Mouse (Mus musculus): ENCODE results near the gene Ccser2. TPM values are rescaled to one million over a fixed set of nuclear protein-coding genes. Genes with fewer than 3 reads are reported as not detected.

The Ccser2 gene
- polyA plus RNA-seq, 1 experiment from 2014 or later = 40.1 TPM

DNA sequence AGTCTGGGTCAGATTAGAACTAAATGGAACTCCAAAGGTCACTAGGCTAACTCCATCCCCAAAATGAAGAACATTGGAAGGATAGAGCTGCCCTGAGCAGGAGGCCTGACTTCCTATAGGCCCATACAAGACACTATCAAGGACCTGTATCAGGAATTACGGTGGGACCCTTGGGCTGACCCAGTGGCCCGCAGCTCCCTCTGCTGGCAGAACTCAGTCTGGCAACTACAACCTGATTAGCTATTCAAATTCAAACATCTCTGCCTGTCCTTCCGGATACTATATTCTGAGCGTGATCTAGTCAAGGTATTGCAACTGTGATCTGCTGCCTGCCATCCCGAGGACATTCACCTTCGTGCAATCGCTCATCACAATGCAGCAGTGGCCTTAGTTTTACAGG is 106.2 kb downstream of the Ccser2 start:
- H3K9me3 ChIP-seq = no peaks in the 10 kb centered on the region
- ATAC-seq (ENCODE audit: insufficient number of reproducible peaks, low FRiP score, low TSS enrichment, low read depth) = no peak
- no peaks in the 10 kb centered on the region for H3K36me3 ChIP-seq
- no peak overlapping the region for H3K9ac ChIP-seq
- 32% methylated on average over 7 of the region's 7 CpGs for WGBS
- no peak overlapping the region for H3K4me3 ChIP-seq
- H3K4me1 ChIP-seq = 0 out of 2 replicates have a peak, but pooled peaks cover 2% of the 10 kb centered on the region
- H3K4me2 ChIP-seq = no peak overlapping the region
- H3K27ac ChIP-seq = no peak overlapping the region
- no peaks in the 10 kb centered on the region for H3K27me3 ChIP-seq

- Histone ChIP-seq H3K36me3 (no peaks in the 10 kb centered on the region), H3K4me3 (no peak overlapping the region), H3K27ac (no peak overlapping the region), H3K9me3 (no peaks in the 10 kb centered on the region), H3K4me2 (no peak overlapping the region), H3K4me1 (0 out of 2 replicates have a peak, but pooled peaks cover 1% of the 10 kb centered on the region), H3K9ac (no peak overlapping the region), H3K27me3 (no peaks in the 10 kb centered on the region)
- 61% methylated on average over 4 of the region's 4 CpGs for WGBS
- ATAC-seq (ENCODE audit: insufficient number of reproducible peaks, low FRiP score, low TSS enrichment, low read depth) = no peak
These were observed 109.6 kb downstream of the Ccser2 start for GRCm38 (mm10) chr14:36858932-36859331.

GRCm38 (mm10) chr14:36852972-36853371 is 115.6 kb downstream of the Ccser2 start:
- H3K9me3 ChIP-seq = no peaks in the 10 kb centered on the region
- no peaks in the 10 kb centered on the region for H3K36me3 ChIP-seq
- H3K27me3 ChIP-seq = no peaks in the 10 kb centered on the region
- H3K9ac ChIP-seq = no peak overlapping the region
- no peak overlapping the region for H3K27ac ChIP-seq
- no peak overlapping the region for H3K4me3 ChIP-seq
- ATAC-seq (ENCODE audit: insufficient number of reproducible peaks, low FRiP score, low TSS enrichment, low read depth) = no peak
- no peaks in the 10 kb centered on the region for H3K4me1 ChIP-seq
- H3K4me2 ChIP-seq = no peak overlapping the region
- WGBS = 58% methylated on average over 4 of the region's 4 CpGs

GRCm38 (mm10) chr14:36848860-36849259 is 119.7 kb downstream of the Ccser2 start:
- no peak overlapping the region for H3K4me3 ChIP-seq
- no peak overlapping the region for H3K9ac ChIP-seq
- no peak for ATAC-seq (ENCODE audit: insufficient number of reproducible peaks, low FRiP score, low TSS enrichment, low read depth)
- 3% methylated on average over 1 of the region's 1 CpGs for WGBS
- H3K36me3 ChIP-seq = no peaks in the 10 kb centered on the region
- H3K9me3 ChIP-seq = no peaks in the 10 kb centered on the region
- no peak overlapping the region for H3K4me2 ChIP-seq
- no peak overlapping the region for H3K27ac ChIP-seq
- H3K27me3 ChIP-seq = no peaks in the 10 kb centered on the region
- H3K4me1 ChIP-seq = no peaks in the 10 kb centered on the region

Other genes with a start within 250 kb of the Ccser2 start
- gene Rgr, start 80.2 kb upstream of the Ccser2 start, polyA plus RNA-seq (2015; fragmentation: Nextera tagmentation; extraction: Ambion mirVana) = 0.21 and 0.23 TPM in 2 replicates
- not detected in 2 replicates for gene Lrit1, start 86.1 kb upstream of the Ccser2 start, polyA plus RNA-seq (2015; fragmentation: Nextera tagmentation; extraction: Ambion mirVana)
- gene Lrit2, start 99.2 kb upstream of the Ccser2 start, polyA plus RNA-seq (2015; fragmentation: Nextera tagmentation; extraction: Ambion mirVana) = not detected in 2 replicates
- 0.18 and 0.29 TPM in 2 replicates for gene Cdhr1, start 129.6 kb upstream of the Ccser2 start, polyA plus RNA-seq (2015; fragmentation: Nextera tagmentation; extraction: Ambion mirVana)
- 29.9 and 30.1 TPM in 2 replicates for gene 2610528A11Rik, start 145.2 kb upstream of the Ccser2 start, polyA plus RNA-seq (2015; fragmentation: Nextera tagmentation; extraction: Ambion mirVana)
- gene Ghitm, start 166.5 kb upstream of the Ccser2 start, polyA plus RNA-seq (2015; fragmentation: Nextera tagmentation; extraction: Ambion mirVana) = 179 and 198 TPM in 2 replicates